Mouse (Mus musculus) urinary bladder, postnatal 10 days (tissue): ENCODE measurements around the gene Ttk.

ENCODE experiments used
- DNase-seq: peaks from one replicate; pipeline ENCODE4 v3.0.0; 2022; ENCODE audit warnings: low spot score

Ttk gene

DNA sequence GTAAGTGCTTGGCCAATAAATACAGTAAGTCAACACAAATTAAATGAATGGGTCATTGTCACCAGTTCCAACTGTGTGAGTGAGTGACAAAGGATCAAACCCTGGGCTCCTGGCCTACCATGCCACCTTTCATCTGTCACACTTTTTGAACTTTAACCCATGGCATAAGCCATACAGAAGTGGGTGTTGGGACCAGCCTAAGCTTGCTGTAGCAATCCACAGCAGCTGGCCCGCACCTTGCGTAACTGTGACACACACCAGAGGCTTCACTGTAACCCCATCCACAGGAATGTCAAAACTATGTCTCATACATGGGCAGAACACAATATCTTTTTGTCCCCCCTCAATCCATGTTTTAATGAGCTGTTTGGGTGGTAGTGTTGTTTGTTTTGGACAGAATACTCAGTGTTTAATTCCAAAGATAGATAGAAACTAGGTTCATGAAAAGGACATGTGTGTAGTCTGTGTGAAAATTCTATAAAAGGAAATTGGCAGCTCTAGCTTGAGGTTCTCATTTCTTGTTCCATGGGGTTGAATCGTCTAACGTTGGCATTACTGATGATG is 59.4 kb downstream of the Ttk start:
- no peak for DNase-seq

DNA sequence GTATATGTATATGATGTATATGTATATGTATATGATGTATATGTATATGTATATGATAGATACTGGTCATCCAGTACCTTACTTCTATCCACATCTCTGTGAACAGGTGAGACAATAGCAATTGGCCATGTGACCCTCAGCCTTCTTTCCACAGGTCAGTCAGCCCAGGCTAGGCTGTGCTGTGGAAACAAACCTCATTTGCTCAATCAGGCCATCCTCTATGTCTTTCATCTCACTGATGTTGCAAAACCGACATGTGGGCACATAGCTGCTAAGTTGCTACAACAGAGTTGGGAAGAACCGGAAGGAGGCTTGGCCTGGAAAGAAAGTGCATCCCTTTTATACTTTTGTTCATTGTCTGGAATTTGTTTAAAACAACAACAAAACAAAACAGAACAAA is 67.6 kb downstream of the Ttk start:
- DNase-seq, result no peak

DNA sequence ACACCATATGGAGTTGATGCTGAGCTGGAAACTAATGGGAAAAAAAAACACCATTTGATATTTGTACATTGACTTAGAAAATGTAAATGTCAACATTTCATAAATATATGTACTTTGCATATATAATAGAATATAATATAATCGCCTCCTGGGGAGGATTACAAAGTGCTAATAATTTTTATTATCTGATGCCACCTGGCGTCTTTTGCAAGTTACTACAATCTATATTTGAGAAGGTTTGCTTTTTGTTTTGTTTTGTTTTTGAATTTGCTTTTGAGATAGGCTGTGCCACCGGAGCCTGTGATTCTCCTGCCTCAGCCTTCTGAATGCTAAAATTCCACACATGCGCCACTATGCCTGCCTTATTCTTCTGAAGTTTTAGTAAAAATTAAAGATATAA is 71.3 kb downstream of the Ttk start:
- DNase-seq, result no peak

DNA sequence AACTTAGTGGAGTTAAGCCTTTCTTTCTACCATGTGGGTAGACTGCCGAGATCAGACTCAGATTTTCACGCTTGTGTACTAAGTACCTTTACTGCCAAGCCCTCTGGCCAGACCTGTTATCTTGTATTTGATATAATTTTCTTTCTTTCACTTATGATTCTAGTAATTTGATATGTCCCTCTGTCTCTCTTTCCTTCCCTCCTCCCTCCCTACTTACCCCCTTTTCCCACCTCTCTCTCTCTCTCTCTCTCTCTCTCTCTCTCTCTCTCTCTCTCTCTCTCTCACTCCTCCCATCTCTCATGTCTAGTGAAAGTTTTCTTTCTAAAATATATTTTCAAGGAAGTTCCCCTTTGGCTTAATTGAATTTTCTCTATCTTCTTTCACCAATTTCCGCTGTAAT is 72.5 kb downstream of the Ttk start:
- DNase-seq, result no peak

DNA sequence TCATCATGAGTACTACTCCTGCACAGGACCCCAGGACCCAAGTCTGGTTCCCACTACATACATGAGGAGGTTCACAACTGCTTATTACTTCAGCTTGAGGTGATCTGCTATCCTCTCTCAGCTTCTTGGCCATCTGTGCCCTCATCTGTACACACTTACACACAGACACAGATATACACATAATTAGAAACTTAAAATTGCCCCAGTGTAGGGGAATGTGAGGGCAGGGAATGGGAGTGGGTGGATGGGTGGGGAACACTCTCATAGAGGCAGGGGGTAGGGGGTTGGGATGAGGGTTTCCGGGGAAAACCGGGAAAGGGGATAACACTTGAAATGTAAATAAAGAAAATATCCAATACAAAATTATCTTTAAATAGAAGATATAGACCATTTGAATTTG is 75.3 kb downstream of the Ttk start:
- no peak for DNase-seq

DNA sequence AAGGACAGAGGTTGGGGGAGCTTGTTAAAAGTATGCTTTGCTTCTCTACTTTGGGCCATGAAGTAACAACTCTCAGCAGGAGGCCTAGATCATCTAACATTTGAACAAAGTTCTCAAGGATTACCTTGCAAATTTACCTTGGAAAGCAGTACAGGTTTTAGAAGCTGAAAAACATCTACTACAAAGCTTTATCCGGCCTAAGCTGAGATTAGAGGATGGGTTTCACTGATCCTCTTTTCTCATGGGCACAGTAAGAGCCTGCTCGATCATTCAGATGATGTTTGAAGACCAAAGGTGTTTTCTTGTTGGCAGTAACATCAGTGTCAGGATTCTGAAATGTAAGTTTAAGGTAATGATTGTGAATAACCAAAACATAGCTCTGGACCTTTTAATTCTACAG is 76.4 kb downstream of the Ttk start:
- DNase-seq, result no peak
